Mouse (Mus musculus) stomach, embryonic 16.5 days (tissue): Measurements from ENCODE around the gene Gfra1. TPM values are rescaled to one million over a fixed set of nuclear protein-coding genes. Genes with fewer than 3 reads are reported as not detected.

Experiments
- ATAC-seq: fragments of 200-750 bp; cut with Nextera tagmentation; 2 replicates; pipeline ENCODE4 v1.8.0; 2017; ENCODE audit warnings: moderate number of reproducible peaks, moderate TSS enrichment; ENCODE audit not compliant: insufficient read depth, low FRiP score
- H3K27ac ChIP-seq: fragments of 300-500 bp; sonication (generic); 2 replicates; pipeline ENCODE4 v1.5.1; 2014; ENCODE audit warnings: low read length
- H3K27me3 ChIP-seq: fragments of 300-500 bp; sonication (generic); 2 replicates; pipeline ENCODE4 v1.6.1; 2014; ENCODE audit warnings: low read length, control low read depth, mixed read lengths; ENCODE audit not compliant: control insufficient read depth, insufficient read depth
- H3K36me3 ChIP-seq: fragments of 300-500 bp; sonication (generic); 2 replicates; pipeline ENCODE4 v1.6.1; 2014; ENCODE audit warnings: low read length; ENCODE audit not compliant: control insufficient read depth, insufficient read depth
- H3K4me1 ChIP-seq: fragments of 300-500 bp; sonication (generic); 2 replicates; pipeline ENCODE4 v1.6.1; 2014; ENCODE audit warnings: low read length, control low read depth, mixed read lengths; ENCODE audit not compliant: control insufficient read depth, insufficient read depth
- H3K4me2 ChIP-seq: fragments of 300-500 bp; sonication (generic); 2 replicates; pipeline ENCODE4 v1.6.1; 2014; ENCODE audit warnings: low read depth, low read length, mixed read lengths
- H3K4me3 ChIP-seq: fragments of 300-500 bp; sonication (generic); replicated peaks from 2 replicates; pipeline ENCODE4 v1.5.1; 2014; ENCODE audit warnings: mild to moderate bottlenecking, low read length
- H3K9ac ChIP-seq: fragments of 300-500 bp; sonication (generic); 2 replicates; pipeline ENCODE4 v1.6.1; 2014; ENCODE audit warnings: low read length
- H3K9me3 ChIP-seq: fragments of 300-500 bp; sonication (generic); replicated peaks from 2 replicates; pipeline ENCODE4 v1.6.1; 2016; ENCODE audit warnings: low read length, control low read depth; ENCODE audit not compliant: control insufficient read depth
- WGBS: fragments of 180-500 bp; shearing (Covaris S2); extraction: QIAGEN DNeasy Blood & Tissue Kit; methylation state at CpG from one replicate; pipeline ENCODE4 v1.1.7; 2014; 5-methylcytosine and 5-hydroxymethylcytosine counted together
- polyA plus RNA-seq: library from polyadenylated mRNA; unstranded; fragments of >200 nt; fragmentation: Nextera tagmentation; extraction: Ambion mirVana; gene quantifications from 2 replicates; pipeline ENCODE4 v1.2.1, GENCODE M21; 2015

The Gfra1 gene
- polyA plus RNA-seq = 26.2 and 31.1 TPM in 2 replicates

DNA sequence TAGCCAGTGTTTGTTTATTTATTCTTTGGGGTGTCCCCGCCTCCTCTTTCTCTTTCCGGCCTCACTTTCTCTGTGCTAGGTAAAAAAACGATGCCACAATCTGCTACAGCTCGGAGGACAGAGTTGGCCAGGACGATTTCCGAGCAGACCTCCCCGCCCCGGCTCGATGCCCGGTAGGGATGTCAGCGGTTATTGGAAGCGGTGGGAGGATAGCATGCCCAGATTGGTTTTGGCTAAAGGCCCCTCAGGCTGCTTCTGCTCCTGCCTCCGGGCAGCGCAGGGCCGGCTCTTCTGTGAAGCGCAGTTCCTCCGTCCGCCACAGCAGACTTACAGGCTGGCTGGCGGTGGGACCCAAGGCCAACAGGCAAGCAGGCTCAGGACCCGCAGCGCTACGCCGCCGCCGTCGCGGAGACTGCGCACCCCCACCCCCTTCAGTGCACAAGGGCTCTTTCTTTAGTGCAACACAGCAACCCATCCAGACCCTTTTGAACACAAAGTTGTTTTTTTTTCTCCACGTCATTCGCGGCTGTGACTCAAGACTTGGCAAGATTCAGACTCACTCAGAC, at the start of gene Gfra1:
Gene Gfra1 (minus strand): TSS at position 414 of the 566 bp plus-strand sequence.
- H3K4me1 ChIP-seq = peaks cover 25% of the 10 kb centered on the region
- peak within 1 kb of the TSS; percentile 69 for H3K9ac ChIP-seq
- H3K27ac ChIP-seq = peak within 1 kb of the TSS; percentile 47
- peak; percentile 31; the same call in 1 of the 2 replicates for ATAC-seq
- peak within 1 kb of the TSS; percentile 98 for H3K4me2 ChIP-seq
- H3K9me3 ChIP-seq = no peaks in the 10 kb centered on the region
- no peaks in the 10 kb centered on the region for H3K36me3 ChIP-seq
- peaks cover 17% of the 10 kb centered on the region; the same call in 1 of the 2 replicates for H3K27me3 ChIP-seq
- peak within 1 kb of the TSS; percentile 63 for H3K4me3 ChIP-seq
- WGBS = under 1% methylated on average over 31 of the region's 31 CpGs

GRCm38 (mm10) chr19:58500049-58500448, 44.3 kb upstream of the Gfra1 start:
- Histone ChIP-seq H3K9ac (no peak overlapping the region), H3K27me3 (no peaks in the 10 kb centered on the region), H3K4me2 (no peak overlapping the region), H3K9me3 (no peaks in the 10 kb centered on the region), H3K36me3 (no peaks in the 10 kb centered on the region), H3K4me3 (no peak overlapping the region), H3K4me1 (peaks cover 3% of the 10 kb centered on the region; the same call in 1 of the 2 replicates), H3K27ac (no peak overlapping the region)
- 91% methylated on average over 2 of the region's 2 CpGs for WGBS
- ATAC-seq = no peak

DNA sequence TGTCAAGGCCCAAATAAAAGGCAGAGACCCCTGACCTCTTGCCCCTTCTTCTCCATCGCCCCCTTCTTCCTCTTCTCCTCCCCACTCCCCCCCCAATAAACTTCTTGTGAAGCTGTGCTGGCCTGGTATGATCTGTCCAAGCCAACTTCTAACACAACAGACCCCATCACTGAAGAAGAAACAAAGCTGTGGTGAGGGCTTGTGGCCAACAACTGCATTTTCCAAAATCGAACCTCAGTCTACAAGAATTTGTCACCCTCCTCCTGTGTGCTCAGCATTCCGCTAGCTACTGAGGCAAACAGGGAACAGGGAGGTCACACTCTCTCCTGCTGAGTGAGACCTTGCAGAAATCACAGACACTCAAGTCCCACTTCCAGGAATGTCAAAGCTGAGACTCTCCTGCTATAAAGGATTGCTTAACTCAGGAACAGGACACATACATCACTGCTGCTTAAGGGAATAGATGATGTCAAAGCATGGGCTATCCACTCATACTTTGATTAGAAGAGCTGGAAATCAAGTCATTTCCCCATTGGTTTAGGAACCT, 43.8 kb upstream of the Gfra1 start:
- H3K4me3 ChIP-seq = no peak overlapping the region
- peaks cover 3% of the 10 kb centered on the region; the same call in 1 of the 2 replicates for H3K4me1 ChIP-seq
- WGBS = 63% methylated on average over 3 of the region's 3 CpGs
- H3K4me2 ChIP-seq = no peak overlapping the region
- H3K9me3 ChIP-seq = no peaks in the 10 kb centered on the region
- no peaks in the 10 kb centered on the region for H3K27me3 ChIP-seq
- H3K36me3 ChIP-seq = no peaks in the 10 kb centered on the region
- H3K27ac ChIP-seq = no peak overlapping the region
- ATAC-seq = no peak
- no peak overlapping the region for H3K9ac ChIP-seq

DNA sequence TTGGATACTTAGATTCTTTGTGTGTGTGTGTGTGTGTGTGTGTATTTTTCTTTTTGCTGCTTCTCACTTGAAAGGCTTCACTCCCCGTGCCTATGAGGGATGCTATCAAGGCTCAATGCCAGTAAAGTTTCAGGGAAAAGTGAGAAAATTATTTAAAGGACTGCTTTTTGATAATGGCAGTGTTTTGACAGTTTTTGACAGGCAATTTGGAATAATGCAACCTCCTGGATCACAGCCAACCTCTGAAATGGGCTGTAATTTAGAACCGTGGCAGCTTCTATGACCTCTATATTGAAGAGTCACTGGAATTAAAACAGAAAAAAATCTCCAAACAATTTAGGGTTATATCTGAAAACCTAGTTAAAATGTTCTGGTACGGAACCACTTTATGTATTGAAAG, 41.4 kb upstream of the Gfra1 start:
- Histone ChIP-seq H3K9me3 (no peaks in the 10 kb centered on the region), H3K27ac (no peak overlapping the region), H3K27me3 (no peaks in the 10 kb centered on the region), H3K4me1 (peaks cover 3% of the 10 kb centered on the region; the same call in 1 of the 2 replicates), H3K36me3 (no peaks in the 10 kb centered on the region), H3K9ac (no peak overlapping the region), H3K4me3 (no peak overlapping the region), H3K4me2 (no peak overlapping the region)
- ATAC-seq = no peak
- 37% methylated on average over 3 of the region's 3 CpGs for WGBS

- no peak overlapping the region for H3K27ac ChIP-seq
- no peak for ATAC-seq
- 0 out of 2 replicates have a peak, but pooled peaks cover 3% of the 10 kb centered on the region for H3K9me3 ChIP-seq
- 39% methylated on average over 2 of the region's 2 CpGs for WGBS
- H3K4me1 ChIP-seq = peaks cover 5% of the 10 kb centered on the region
- H3K36me3 ChIP-seq = no peaks in the 10 kb centered on the region
- no peak overlapping the region for H3K4me2 ChIP-seq
- H3K4me3 ChIP-seq = no peak overlapping the region
- H3K27me3 ChIP-seq = no peaks in the 10 kb centered on the region
- H3K9ac ChIP-seq = no peak overlapping the region
Observed at GRCm38 (mm10) chr19:58486686-58487085, 31.0 kb upstream of the Gfra1 start.

DNA sequence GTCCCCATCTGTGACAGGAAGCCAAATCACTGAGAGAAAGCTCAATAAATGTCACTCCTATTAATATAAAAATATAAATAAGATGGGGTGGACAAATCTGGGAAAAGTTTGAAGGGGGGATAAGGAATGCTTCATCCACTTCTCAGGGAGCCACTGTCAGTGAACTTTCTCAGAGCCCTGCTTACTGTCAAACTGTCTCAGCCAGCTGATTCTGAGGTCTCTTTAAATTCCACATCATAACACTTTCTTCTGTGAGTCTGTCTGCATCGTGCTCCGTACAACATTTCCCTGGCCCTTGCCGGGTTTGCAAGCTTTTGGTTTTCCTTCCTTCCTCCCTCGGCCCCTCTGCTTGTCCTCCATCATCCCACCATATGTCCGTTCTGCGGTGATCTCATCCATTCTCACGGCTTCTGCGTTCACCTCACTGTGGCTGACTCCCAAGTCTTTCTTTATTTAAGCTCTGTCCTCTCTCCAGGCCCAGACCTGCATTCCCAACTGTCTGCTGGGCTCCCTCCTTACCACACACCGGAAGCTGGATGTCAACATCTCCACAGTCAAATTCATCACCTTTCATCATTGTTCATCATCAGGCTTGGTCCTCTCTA, 26.8 kb upstream of the Gfra1 start:
- Histone ChIP-seq H3K4me3 (no peak overlapping the region), H3K27ac (peak overlapping the region; percentile 71), H3K4me1 (peaks cover 5% of the 10 kb centered on the region), H3K4me2 (peak overlapping the region; percentile 9; the same call in 1 of the 2 replicates), H3K9me3 (0 out of 2 replicates have a peak, but pooled peaks cover 3% of the 10 kb centered on the region), H3K9ac (no peak overlapping the region), H3K36me3 (no peaks in the 10 kb centered on the region), H3K27me3 (no peaks in the 10 kb centered on the region)
- peak; percentile 47; the same call in 1 of the 2 replicates for ATAC-seq
- 40% methylated on average over 9 of the region's 9 CpGs for WGBS

DNA sequence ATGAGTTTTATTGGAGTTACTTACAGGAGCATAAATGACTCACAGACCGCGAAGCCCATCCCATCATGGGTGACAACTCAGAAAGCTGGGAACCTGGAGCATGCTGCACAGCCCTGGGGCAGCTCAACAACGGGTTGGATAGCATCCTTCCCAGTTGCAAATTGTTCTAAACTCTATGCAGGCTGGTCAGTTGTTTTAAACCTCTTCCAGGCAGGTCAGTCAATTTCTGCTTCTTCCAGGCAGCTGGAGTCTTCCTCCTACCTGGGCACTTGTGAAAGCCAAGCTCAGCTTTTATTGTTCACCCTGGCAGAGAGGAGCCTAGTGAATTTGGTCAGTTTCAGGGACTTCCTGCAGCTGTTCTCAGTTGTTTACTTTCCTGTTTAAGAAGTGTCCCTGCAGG, 18.5 kb upstream of the Gfra1 start:
- no peak for ATAC-seq
- WGBS = 91% methylated on average over 3 of the region's 3 CpGs
- Histone ChIP-seq H3K27me3 (no peaks in the 10 kb centered on the region), H3K4me3 (no peak overlapping the region), H3K4me1 (no peaks in the 10 kb centered on the region), H3K9ac (no peak overlapping the region), H3K36me3 (no peaks in the 10 kb centered on the region), H3K9me3 (no peaks in the 10 kb centered on the region; the same call in 1 of the 2 replicates), H3K27ac (no peak overlapping the region), H3K4me2 (no peak overlapping the region)

DNA sequence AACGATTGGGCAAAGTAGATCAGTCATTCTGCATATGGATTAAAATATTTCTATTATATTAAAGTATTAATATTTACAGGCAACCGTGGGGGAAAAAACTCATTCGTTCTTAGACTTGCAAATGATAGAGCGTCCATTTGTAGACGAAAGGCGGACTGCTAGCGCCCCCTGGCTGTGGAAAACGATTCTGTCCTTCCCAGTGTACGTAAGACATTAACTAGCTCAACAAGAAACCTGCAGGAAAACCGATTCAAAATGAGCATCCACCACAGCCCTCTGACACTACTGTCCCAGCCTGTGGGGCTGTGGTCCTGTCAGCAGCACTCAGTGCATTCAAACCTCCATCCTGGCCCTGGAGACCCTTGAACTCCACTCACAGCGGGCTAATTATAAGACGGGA, 13.7 kb upstream of the Gfra1 start:
- WGBS = 17% methylated on average over 12 of the region's 12 CpGs
- Histone ChIP-seq H3K9me3 (no peaks in the 10 kb centered on the region; the same call in 1 of the 2 replicates), H3K4me3 (no peak overlapping the region), H3K4me2 (no peak overlapping the region), H3K4me1 (no peaks in the 10 kb centered on the region), H3K27me3 (no peaks in the 10 kb centered on the region), H3K9ac (no peak overlapping the region), H3K36me3 (no peaks in the 10 kb centered on the region), H3K27ac (no peak overlapping the region)
- ATAC-seq = peak; percentile 53; the same call in 1 of the 2 replicates

DNA sequence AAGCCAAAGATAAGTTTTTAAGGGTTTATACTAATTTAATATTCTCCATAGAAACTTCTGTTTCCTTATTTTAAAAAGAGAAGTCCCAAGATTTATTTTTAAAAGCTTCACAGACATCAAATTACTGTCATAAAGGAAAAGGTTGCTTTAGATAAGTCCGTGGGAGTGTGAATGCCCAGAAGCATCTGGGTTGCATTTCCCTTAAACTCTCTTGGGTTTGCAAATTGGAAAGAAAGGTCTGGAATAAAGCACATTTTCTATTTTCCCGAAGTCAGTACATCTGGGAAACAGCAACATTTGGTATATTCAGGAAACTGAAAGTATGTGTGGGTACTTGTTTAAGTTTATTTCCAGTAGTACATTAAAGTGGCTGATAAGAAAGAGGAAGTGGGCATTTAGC, 12.6 kb upstream of the Gfra1 start:
- H3K4me3 ChIP-seq = no peak overlapping the region
- no peak for ATAC-seq
- no peaks in the 10 kb centered on the region; the same call in 1 of the 2 replicates for H3K9me3 ChIP-seq
- H3K36me3 ChIP-seq = no peaks in the 10 kb centered on the region
- H3K27ac ChIP-seq = no peak overlapping the region
- H3K9ac ChIP-seq = no peak overlapping the region
- H3K27me3 ChIP-seq = no peaks in the 10 kb centered on the region
- H3K4me2 ChIP-seq = no peak overlapping the region
- H3K4me1 ChIP-seq = no peaks in the 10 kb centered on the region
- WGBS = 44% methylated on average over 2 of the region's 2 CpGs
